Mouse (Mus musculus) liver, adult 2 months (tissue): Measurements from ENCODE around the gene 2410137M14Rik. TPM values are rescaled to one million over a fixed set of nuclear protein-coding genes. Genes with fewer than 3 reads are reported as not detected.
"Not testable (repeated sequence)": the region's sequence is repeated elsewhere in the genome, so short reads cannot be mapped to it uniquely, and the experiment has no call there.

Experiments used
- DNase-seq: peaks from one replicate; pipeline ENCODE4 v3.0.0-alpha.2; 2011; ENCODE audit warnings: low read depth, low spot score; ENCODE audit errors: extremely low read depth
- H3K27ac ChIP-seq: fragments of 200-500 bp; replicated peaks from 2 replicates; pipeline ENCODE4 v1.5.1; 2012; ENCODE audit warnings: low read depth, mild to moderate bottlenecking, control low read depth, inconsistent platforms, low read length; ENCODE audit not compliant: insufficient read depth
- H3K27me3 ChIP-seq: fragments of 200-500 bp; 2 replicates; pipeline ENCODE4 v1.6.1; 2012; ENCODE audit warnings: mild to moderate bottlenecking, moderate library complexity, low read length, inconsistent platforms; ENCODE audit not compliant: control insufficient read depth, insufficient read depth
- H3K36me3 ChIP-seq: fragments of 200-500 bp; 2 replicates; pipeline ENCODE4 v1.6.1; 2012; ENCODE audit warnings: low read length, inconsistent platforms; ENCODE audit not compliant: control insufficient read depth, insufficient read depth
- H3K4me1 ChIP-seq: fragments of 200-500 bp; 2 replicates; pipeline ENCODE4 v1.6.1; 2011; ENCODE audit warnings: low read length; ENCODE audit not compliant: control insufficient read depth, insufficient read depth
- H3K4me3 ChIP-seq: fragments of 200-500 bp; 2 replicates; pipeline ENCODE4 v1.5.1; 2011; ENCODE audit warnings: low read depth, mild to moderate bottlenecking, control low read depth, low read length, moderate library complexity; ENCODE audit not compliant: insufficient read depth
- H3K79me2 ChIP-seq: fragments of 200-500 bp; 2 replicates; pipeline ENCODE4 v1.6.1; 2012; ENCODE audit warnings: inconsistent platforms, mild to moderate bottlenecking, low read length, moderate library complexity; ENCODE audit not compliant: control insufficient read depth, insufficient read depth
- H3K9ac ChIP-seq: fragments of 200-500 bp; 2 replicates; pipeline ENCODE4 v1.6.1; 2012; ENCODE audit warnings: low read depth, mild to moderate bottlenecking, control low read depth, inconsistent platforms, low read length
- CTCF ChIP-seq: fragments of 200-500 bp; IDR thresholded peaks from 2 replicates; pipeline ENCODE4 v1.5.1; 2011; ENCODE audit warnings: low read depth, low read length, control low read depth
- POLR2A ChIP-seq: fragments of 200-500 bp; IDR thresholded peaks from 2 replicates; pipeline ENCODE4 v1.6.1; 2011; ENCODE audit warnings: low read length, control low read depth; ENCODE audit not compliant: insufficient read depth; ENCODE audit errors: extremely low read depth
- WGBS: fragments of 180-500 bp; shearing (Covaris S2); methylation state at CpG from one replicate; pipeline ENCODE4 v1.1.7; 2018; 5-methylcytosine and 5-hydroxymethylcytosine counted together
- polyA plus RNA-seq: library from polyadenylated mRNA; depleted of rRNA; stranded (reverse); fragments of >200 nt; gene quantifications from 2 replicates; pipeline ENCODE4 v1.2.3, GENCODE M21; 2012
- total RNA-seq: library from RNA; depleted of rRNA; stranded (reverse); fragments of >200 nt; gene quantifications from 2 replicates; pipeline ENCODE4 v1.2.3, GENCODE M21; 2014

2410137M14Rik gene
- total and polyA plus RNA-seq, 2 experiments, result not detected

GRCm38 (mm10) chr17:36997033-36997735 is 16.1 kb upstream of the 2410137M14Rik start:
- H3K4me3 ChIP-seq, result no peak overlapping the region
- WGBS, result 27% methylated on average over 7 of the region's 7 CpGs
- peaks cover 3% of the 10 kb centered on the region for H3K4me1 ChIP-seq
- peak; percentile 57 for DNase-seq
- H3K9ac ChIP-seq, result no peak overlapping the region
- TF ChIP-seq POLR2A (no peak), CTCF (peak; percentile 76)
- no peak overlapping the region for H3K27ac ChIP-seq
- H3K27me3 ChIP-seq, result no peaks in the 10 kb centered on the region
- no peaks in the 10 kb centered on the region for H3K36me3 ChIP-seq
- H3K79me2 ChIP-seq, result no peaks in the 10 kb centered on the region

- H3K4me3 ChIP-seq, result no peak overlapping the region
- no peaks in the 10 kb centered on the region for H3K27me3 ChIP-seq
- peak; percentile 24 for DNase-seq
- peaks cover 3% of the 10 kb centered on the region for H3K4me1 ChIP-seq
- H3K27ac ChIP-seq, result no peak overlapping the region
- H3K36me3 ChIP-seq, result no peaks in the 10 kb centered on the region
- TF ChIP-seq CTCF (no peak), POLR2A (no peak)
- no peaks in the 10 kb centered on the region for H3K79me2 ChIP-seq
- 50% methylated on average over 3 of the region's 3 CpGs for WGBS
- H3K9ac ChIP-seq, result no peak overlapping the region
These were observed 14.4 kb upstream of the 2410137M14Rik start for GRCm38 (mm10) chr17:36995448-36995847.

DNA sequence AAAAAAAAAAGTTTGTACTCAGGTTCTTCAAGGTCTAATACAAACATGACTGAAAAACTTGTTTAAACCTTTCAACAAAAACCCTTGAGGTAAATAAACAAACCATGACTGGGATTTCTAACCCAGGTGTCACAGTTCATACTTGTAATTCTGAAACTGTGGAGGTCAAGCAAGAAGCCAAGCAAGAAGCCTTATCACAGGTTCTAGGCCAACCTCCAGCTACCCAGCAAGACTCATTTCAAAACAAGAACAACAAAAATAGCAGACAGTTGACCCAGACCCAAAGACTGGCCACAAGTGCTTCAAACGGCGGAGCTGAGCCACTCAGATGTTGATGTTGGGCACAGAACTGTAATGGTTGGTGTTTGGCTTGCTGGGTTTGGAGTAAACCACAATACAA is 13.5 kb upstream of the 2410137M14Rik start:
- Histone ChIP-seq H3K27ac (no peak overlapping the region), H3K79me2 (no peaks in the 10 kb centered on the region), H3K36me3 (no peaks in the 10 kb centered on the region), H3K4me3 (no peak overlapping the region), H3K9ac (no peak overlapping the region), H3K4me1 (peaks cover 3% of the 10 kb centered on the region), H3K27me3 (no peaks in the 10 kb centered on the region)
- 95% methylated on average over 2 of the region's 2 CpGs for WGBS
- no peak for DNase-seq
- TF ChIP-seq CTCF (no peak), POLR2A (no peak)

DNA sequence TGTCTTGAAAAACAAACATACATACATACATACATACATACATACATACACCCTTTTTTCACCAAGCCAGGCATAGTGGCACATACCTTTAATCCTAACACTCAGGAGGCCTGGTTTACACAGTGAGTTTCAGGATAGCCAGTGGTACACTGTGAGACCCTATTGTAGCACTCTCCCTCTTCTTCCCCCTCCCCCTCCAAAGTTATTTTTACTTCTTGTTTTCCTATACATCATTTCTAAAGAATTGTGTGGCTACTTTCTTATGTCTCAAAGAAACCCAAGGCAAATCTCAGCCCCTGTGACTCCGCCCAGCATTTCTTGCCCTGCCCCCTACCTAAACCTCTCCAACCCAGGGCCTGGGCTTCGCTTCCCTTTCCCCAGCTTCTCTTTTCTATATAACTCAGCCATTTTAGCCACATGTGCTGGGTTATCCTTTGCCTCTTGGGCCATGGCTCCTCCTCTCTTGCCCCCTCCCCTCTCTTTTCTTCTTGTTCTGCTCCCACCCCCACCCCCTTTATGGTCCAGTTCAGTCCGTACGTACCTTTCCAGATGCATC is 12.8 kb upstream of the 2410137M14Rik start:
- Histone ChIP-seq H3K4me1 (peaks cover 3% of the 10 kb centered on the region), H3K27ac (no peak overlapping the region), H3K27me3 (peaks cover 1% of the 10 kb centered on the region; the same call in 1 of the 2 replicates), H3K36me3 (no peaks in the 10 kb centered on the region), H3K9ac (no peak overlapping the region), H3K4me3 (no peak overlapping the region), H3K79me2 (no peaks in the 10 kb centered on the region)
- no peak for DNase-seq
- 93% methylated on average over 4 of the region's 4 CpGs for WGBS
- no peak for TF ChIP-seq CTCF

DNA sequence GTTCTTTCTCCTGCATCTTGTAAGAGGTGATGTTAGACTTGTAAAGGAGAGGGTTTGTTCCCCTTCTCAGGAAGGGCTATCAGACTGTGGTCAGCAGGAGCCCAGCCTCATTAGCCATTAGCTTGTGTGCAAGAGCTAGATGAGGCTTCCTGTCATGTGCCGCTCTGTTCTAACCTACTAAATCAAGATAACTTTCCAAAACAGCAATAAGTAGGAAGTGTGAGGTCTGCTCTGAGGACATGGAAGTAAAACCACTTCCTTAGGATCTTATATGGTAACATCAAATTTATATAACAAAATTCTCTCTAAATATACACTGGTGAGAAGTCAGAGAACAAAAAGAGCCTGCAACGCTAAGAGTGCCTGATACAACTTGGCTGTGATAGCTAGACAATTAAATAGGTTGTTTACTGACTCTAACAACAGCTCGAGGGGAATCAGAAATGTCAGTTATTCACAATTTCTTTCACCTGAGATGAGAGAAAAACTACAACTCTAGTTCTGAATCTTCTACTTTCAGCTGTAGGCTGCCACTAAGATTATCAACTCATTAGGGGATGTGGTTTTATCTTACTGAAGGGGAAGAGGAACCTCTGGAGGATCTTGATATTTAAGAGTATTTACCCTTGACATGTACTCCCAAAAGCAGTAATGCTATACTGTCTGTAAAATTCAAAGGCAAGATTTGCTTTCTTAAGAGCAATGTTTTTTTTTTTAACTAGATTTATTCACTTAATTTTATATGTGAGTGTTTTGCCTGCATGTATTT is 11.5 kb upstream of the 2410137M14Rik start:
- WGBS, result 58% methylated on average over 3 of the region's 3 CpGs
- no peaks in the 10 kb centered on the region for H3K79me2 ChIP-seq
- TF ChIP-seq POLR2A (no peak), CTCF (no peak)

GRCm38 (mm10) chr17:36990630-36991029 is 9.6 kb upstream of the 2410137M14Rik start:
- H3K9ac ChIP-seq, H3K79me2 ChIP-seq, H3K27ac ChIP-seq, H3K27me3 ChIP-seq, H3K4me3 ChIP-seq, DNase-seq, H3K4me1 ChIP-seq, H3K36me3 ChIP-seq: not testable (repeated sequence)
- WGBS, result 95% methylated on average over 6 of the region's 6 CpGs

More for the DNA sequence above, 11.5 kb upstream of the 2410137M14Rik start:
- Histone ChIP-seq H3K36me3 (no peaks in the 10 kb centered on the region), H3K27me3 (peaks cover 7% of the 10 kb centered on the region; the same call in 1 of the 2 replicates), H3K9ac (no peak overlapping the region), H3K4me1 (peaks cover 3% of the 10 kb centered on the region), H3K4me3 (no peak overlapping the region), H3K27ac (no peak overlapping the region)
- no peak for DNase-seq
